ENCODE assay signal across 14 mouse cellular contexts in genomic region chr15:84348769-84349168, GRCm38 (mm10). TPM values are rescaled to one million over a fixed set of nuclear protein-coding genes. Genes with fewer than 3 reads are reported as not detected.
DNase-seq lines count a peak whose midpoint lies in the region; ATAC-seq and TF ChIP-seq lines count a peak whose summit lies in the region.
"Had no signal": no experiment of that assay in that cellular context is flagged by ENCODE, and none has a peak within 500 bp of the region (broad histone marks: within the 10 kb centered on the region; RNA-seq: fewer than 3 reads in every experiment).

No protein-coding gene starts in this region.

- H3K4me3 ChIP-seq in left cerebral cortex, adult 2 months: no peak overlapping the region
- H3K4me3 ChIP-seq in testis, adult 2 months (ENCODE audit: control insufficient read depth, low read depth, low read length): no peak overlapping the region
- H3K4me3 ChIP-seq in bone marrow macrophage, adult 2 months (ENCODE audit: insufficient read depth, low read length): no peak overlapping the region
- no peak overlapping the region for H3K4me3 ChIP-seq in forebrain, embryonic 15.5 days
- H3K4me3 ChIP-seq: heart, embryonic 10.5 days; lung, embryonic 15.5 days; midbrain, embryonic 12.5 days; neural tube, embryonic 13.5 days had no signal

- ATAC-seq in megakaryocyte, adult 5-6 weeks (ENCODE audit: poor library complexity, severe bottlenecking): no peak
- ATAC-seq in forebrain, embryonic 15.5 days (replicated peaks): no peak

- H3K27me3 ChIP-seq in testis, adult 2 months (ENCODE audit: control insufficient read depth, insufficient read depth, low read length): no peaks in the 10 kb centered on the region
- no peaks in the 10 kb centered on the region for H3K27me3 ChIP-seq in forebrain, embryonic 15.5 days
- H3K27me3 ChIP-seq: lung, embryonic 15.5 days; midbrain, embryonic 12.5 days; neural tube, embryonic 13.5 days had no signal

- no peaks in the 10 kb centered on the region for H3K4me1 ChIP-seq in testis, adult 2 months (ENCODE audit: control insufficient read depth, insufficient read depth, low read length)
- H3K4me1 ChIP-seq in bone marrow macrophage, adult 2 months (ENCODE audit: control insufficient read depth, insufficient read depth, low read length): peaks cover 23% of the 10 kb centered on the region
- peaks cover 14% of the 10 kb centered on the region for H3K4me1 ChIP-seq in forebrain, embryonic 15.5 days

- DNase-seq in left cerebral cortex, adult 2 months (ENCODE audit: extremely low spot score in 1 of 2, low spot score in 2 of 2): no peak
- no peak for DNase-seq in left cerebral cortex, postnatal 36 days (ENCODE audit: low spot score in 2 of 2)
- DNase-seq in testis, postnatal 14 days (ENCODE audit: low spot score): no peak
- DNase-seq: cerebellum, adult 9-11 months; heart, postnatal 4 days; kidney, adult 2 months had no signal

- 95% methylated on average over 4 of the region's 4 CpGs for WGBS in forebrain, embryonic 15.5 days

- intact Hi-C loops in left cerebral cortex, adult 2 months (cut with DNase I): no loop called here
- intact Hi-C loops in left cerebral cortex, postnatal 36 days (cut with DNase I): no loop called here

- no peaks in the 10 kb centered on the region; the same call in 1 of the 2 replicates for H3K9me3 ChIP-seq in forebrain, embryonic 15.5 days
- H3K9me3 ChIP-seq: heart, embryonic 10.5 days; lung, embryonic 15.5 days; neural tube, embryonic 13.5 days had no signal

- TF ChIP-seq POLR2A in testis, adult 2 months (IDR thresholded peaks at IDR 0.05; ENCODE audit: control insufficient read depth, low read depth, low read length): no peak
- TF ChIP-seq POLR2A in bone marrow macrophage, adult 2 months (IDR thresholded peaks at IDR 0.05; ENCODE audit: borderline replicate concordance, low read depth, low read length): no peak

- H3K36me3 ChIP-seq in testis, adult 2 months (ENCODE audit: control insufficient read depth, insufficient read depth, low read length): no peaks in the 10 kb centered on the region
- H3K36me3 ChIP-seq in forebrain, embryonic 15.5 days: no peaks in the 10 kb centered on the region
- H3K36me3 ChIP-seq: heart, embryonic 10.5 days; lung, embryonic 15.5 days; midbrain, embryonic 12.5 days; neural tube, embryonic 13.5 days had no signal

- no peak overlapping the region for H3K4me2 ChIP-seq in forebrain, embryonic 15.5 days (replicated peaks)
- H3K4me2 ChIP-seq: lung, embryonic 15.5 days; midbrain, embryonic 12.5 days; neural tube, embryonic 13.5 days had no signal

- H3K27ac ChIP-seq in left cerebral cortex, adult 2 months: no peak overlapping the region
- H3K27ac ChIP-seq in testis, adult 2 months (ENCODE audit: control insufficient read depth, insufficient read depth, low read depth, low read length): no peak overlapping the region
- no peak overlapping the region for H3K27ac ChIP-seq in bone marrow macrophage, adult 2 months (ENCODE audit: insufficient read depth, low read depth, low read length)
- no peak overlapping the region for H3K27ac ChIP-seq in forebrain, embryonic 15.5 days (replicated peaks)
- H3K27ac ChIP-seq: heart, embryonic 10.5 days; lung, embryonic 15.5 days; midbrain, embryonic 12.5 days had no signal

- peak; percentile 12 for TF ChIP-seq CTCF in left cerebral cortex, adult 2 months (IDR thresholded peaks at IDR 0.05)
- TF ChIP-seq CTCF in testis, adult 2 months (IDR thresholded peaks at IDR 0.05; ENCODE audit: control insufficient read depth, insufficient read depth, insufficient replicate concordance, low read depth, low read length): peak; percentile 83; the same call in 1 of the 2 replicates
- peak; percentile 38; the same call in 1 of the 2 replicates for TF ChIP-seq CTCF in bone marrow macrophage, adult 2 months (IDR thresholded peaks at IDR 0.05; ENCODE audit: low read depth, low read length)

- H3K9ac ChIP-seq in forebrain, embryonic 15.5 days (replicated peaks): no peak overlapping the region
- H3K9ac ChIP-seq: lung, embryonic 15.5 days; midbrain, embryonic 12.5 days had no signal

RNA-seq across cellular contexts. Expression of gene Parvg, which starts 24.9 kb away (rescaled TPM):
- 1 to 10 TPM; 6.8 to 7.1 TPM for total RNA-seq in left cerebral cortex, adult 2 months (2021)
- total RNA-seq in left cerebral cortex, postnatal 36 days (2021): 1 to 10 TPM; 5.6 to 8.6 TPM
- polyA plus RNA-seq in testis, adult 2 months (2012; rRNA removed): 63.0 and 64.5 TPM in 2 replicates
- 2.0 and 3.3 TPM in 2 replicates for polyA plus RNA-seq in bone marrow macrophage, adult 2 months (2012; ENCODE audit: insufficient read depth, insufficient read length, missing spikeins)
- total RNA-seq in megakaryocyte, adult 5-6 weeks (2015): 54.9 and 59.6 TPM in 2 replicates
- 147 and 225 TPM in 2 replicates for total RNA-seq in megakaryocyte, adult 5-6 weeks (2017)
- 0.75 and 1.0 TPM in 2 replicates for polyA plus RNA-seq in forebrain, embryonic 15.5 days (2015; fragmentation: Nextera tagmentation; extraction: Ambion mirVana)

Comparison
In these comparisons a context has a peak if more than half of its experiments do, and no peak if none do; other contexts are left out.
1. CTCF ChIP-seq: peak in every context shown above with its lines; median percentile 83 in testis, adult 2 months; 38 in bone marrow macrophage, adult 2 months; 12 in left cerebral cortex, adult 2 months.
2. RNA of gene Parvg, which starts 24.9 kb away (total RNA-seq): 54.9 to 225 TPM in megakaryocyte, adult 5-6 weeks; 5.6 to 8.6 TPM in left cerebral cortex, postnatal 36 days and 6.8 to 7.1 TPM in left cerebral cortex, adult 2 months; every median in the first group is over 4 times any median in the second.